Mouse (Mus musculus): ENCODE measurements around the gene Pacs1.

Gene Pacs1

GRCm38 (mm10) chr19:5272801-5273733 lies at the start of gene Pacs1:
Gene Pacs1 (minus strand): TSS chr19:5273119.
- DNase-seq (ENCODE audit: extremely low read depth, low read depth): peak; percentile 59

GRCm38 (mm10) chr19:5313189-5313588 lies 40.3 kb upstream of the Pacs1 start:
- DNase-seq (ENCODE audit: extremely low read depth, low read depth): no peak

GRCm38 (mm10) chr19:5309025-5309424 lies 36.1 kb upstream of the Pacs1 start:
- DNase-seq (ENCODE audit: extremely low read depth, low read depth): no peak

- DNase-seq (ENCODE audit: extremely low read depth, low read depth): no peak
Measured at GRCm38 (mm10) chr19:5306968-5307734, 34.2 kb upstream of the Pacs1 start.

GRCm38 (mm10) chr19:5306279-5306678 lies 33.4 kb upstream of the Pacs1 start:
- DNase-seq (ENCODE audit: extremely low read depth, low read depth): no peak

- DNase-seq (ENCODE audit: extremely low read depth, low read depth): peak; percentile 47
Measured at GRCm38 (mm10) chr19:5302455-5302854, 29.5 kb upstream of the Pacs1 start.

GRCm38 (mm10) chr19:5300588-5300987 lies 27.7 kb upstream of the Pacs1 start:
- no peak for DNase-seq (ENCODE audit: extremely low read depth, low read depth)

- no peak for DNase-seq (ENCODE audit: extremely low read depth, low read depth)
Measured at GRCm38 (mm10) chr19:5297903-5298800, 25.2 kb upstream of the Pacs1 start, which contains the start of gene Gal3st3. Gene Gal3st3 (plus strand): TSS chr19:5298331.

GRCm38 (mm10) chr19:5296630-5297029 lies 23.7 kb upstream of the Pacs1 start:
- no peak for DNase-seq (ENCODE audit: extremely low read depth, low read depth)

- DNase-seq (ENCODE audit: extremely low read depth, low read depth): no peak
Measured at GRCm38 (mm10) chr19:5295736-5296075, 22.8 kb upstream of the Pacs1 start.

- DNase-seq (ENCODE audit: extremely low read depth, low read depth): peak; percentile 99
Measured at GRCm38 (mm10) chr19:5294972-5295735, 22.2 kb upstream of the Pacs1 start, which contains the start of gene Sf3b2. Gene Sf3b2 (minus strand): TSS chr19:5295455.

GRCm38 (mm10) chr19:5278381-5278780 lies 5.5 kb upstream of the Pacs1 start:
- DNase-seq (ENCODE audit: extremely low read depth, low read depth): no peak

- no peak for DNase-seq (ENCODE audit: extremely low read depth, low read depth)
Measured at GRCm38 (mm10) chr19:5277140-5277539, 4.2 kb upstream of the Pacs1 start.

GRCm38 (mm10) chr19:5276531-5276930 lies 3.6 kb upstream of the Pacs1 start:
- DNase-seq (ENCODE audit: extremely low read depth, low read depth): no peak

GRCm38 (mm10) chr19:5275736-5276135 lies 2.8 kb upstream of the Pacs1 start:
- DNase-seq (ENCODE audit: extremely low read depth, low read depth): no peak

- DNase-seq (ENCODE audit: extremely low read depth, low read depth): no peak
Measured at GRCm38 (mm10) chr19:5274641-5275040, 1.7 kb upstream of the Pacs1 start.

- DNase-seq (ENCODE audit: extremely low read depth, low read depth): no peak
Measured at GRCm38 (mm10) chr19:5273916-5274315, 997 bp upstream of the Pacs1 start.

GRCm38 (mm10) chr19:5272326-5272795 lies 558 bp downstream of the Pacs1 start:
- DNase-seq (ENCODE audit: extremely low read depth, low read depth): no peak

GRCm38 (mm10) chr19:5271430-5271829 lies 1.5 kb downstream of the Pacs1 start:
- DNase-seq (ENCODE audit: extremely low read depth, low read depth): no peak

- DNase-seq (ENCODE audit: extremely low read depth, low read depth): no peak
Measured at GRCm38 (mm10) chr19:5269392-5269791, 3.5 kb downstream of the Pacs1 start.
